Mouse (Mus musculus): ENCODE results near the gene Trpc3. TPM values are rescaled to one million over a fixed set of nuclear protein-coding genes. Genes with fewer than 3 reads are reported as not detected.
A peak's percentile ranks its signal among the peaks of the same experiment; 100 is the strongest.
"Not testable (repeated sequence)": the region's sequence is repeated elsewhere in the genome, so short reads cannot be mapped to it uniquely, and the experiment has no call there.

Gene Trpc3
- polyA plus RNA-seq, 1 experiment from 2014 or later, result 4.8 TPM

DNA sequence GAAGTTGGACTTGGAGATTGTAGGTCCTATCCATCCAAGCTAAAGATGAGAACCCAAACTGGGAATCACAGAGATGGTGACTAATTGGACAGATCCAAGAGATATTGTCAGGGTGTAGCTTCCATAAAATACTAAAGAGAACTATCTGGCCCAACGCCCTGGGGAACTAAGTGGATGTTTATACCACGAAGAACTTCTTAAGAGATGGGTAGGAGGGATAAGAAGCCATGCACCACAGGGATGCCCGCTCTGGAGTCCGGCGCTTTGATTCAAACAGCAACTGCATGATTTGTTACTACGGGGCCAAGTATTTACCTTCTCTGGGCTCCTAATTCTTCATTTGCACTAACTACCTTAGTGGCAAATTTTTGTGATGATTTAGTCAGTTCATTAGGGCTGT lies 77.3 kb downstream of the Trpc3 start:
- Histone ChIP-seq H3K9ac (replicated peaks; ENCODE audit: low read length) (peak overlapping the region; percentile 74), H3K4me2 (replicated peaks; ENCODE audit: low read depth, low read length) (peak overlapping the region; percentile 65), H3K27me3 (ENCODE audit: insufficient read depth, low read length) (no peaks in the 10 kb centered on the region), H3K36me3 (ENCODE audit: insufficient read depth, low read length) (no peaks in the 10 kb centered on the region), H3K9me3 (ENCODE audit: low read length) (no peaks in the 10 kb centered on the region), H3K4me3 (ENCODE audit: low read length) (peak overlapping the region; percentile 64), H3K27ac (ENCODE audit: low read length) (no peak overlapping the region), H3K4me1 (ENCODE audit: insufficient read depth, low read length) (peaks cover 10% of the 10 kb centered on the region; the same call in 1 of the 2 replicates)
- 6% methylated on average over 6 of the region's 6 CpGs for WGBS
- ATAC-seq (ENCODE audit: low FRiP score, low TSS enrichment), result peak; percentile 49

GRCm38 (mm10) chr3:36605894-36606783 lies 83.8 kb downstream of the Trpc3 start:
- no peak overlapping the region for H3K9ac ChIP-seq (replicated peaks; ENCODE audit: low read length)
- 83% methylated on average over 7 of the region's 7 CpGs for WGBS

GRCm38 (mm10) chr3:36599773-36600172 lies 90.2 kb downstream of the Trpc3 start:
- not testable (repeated sequence) for H3K9ac ChIP-seq (replicated peaks; ENCODE audit: low read length); H3K36me3 ChIP-seq (ENCODE audit: insufficient read depth, low read length); H3K27me3 ChIP-seq (ENCODE audit: insufficient read depth, low read length); H3K4me1 ChIP-seq (ENCODE audit: insufficient read depth, low read length); H3K9me3 ChIP-seq (ENCODE audit: low read length); H3K27ac ChIP-seq (ENCODE audit: low read length); ATAC-seq (ENCODE audit: low FRiP score, low TSS enrichment); H3K4me2 ChIP-seq (replicated peaks; ENCODE audit: low read depth, low read length); H3K4me3 ChIP-seq (ENCODE audit: low read length)
- 83% methylated on average over 9 of the region's 9 CpGs for WGBS

More at GRCm38 (mm10) chr3:36605894-36606783, 83.8 kb downstream of the Trpc3 start:
- Histone ChIP-seq H3K4me2 (replicated peaks; ENCODE audit: low read depth, low read length) (no peak overlapping the region), H3K27ac (ENCODE audit: low read length) (no peak overlapping the region), H3K4me1 (ENCODE audit: insufficient read depth, low read length) (no peaks in the 10 kb centered on the region), H3K36me3 (ENCODE audit: insufficient read depth, low read length) (no peaks in the 10 kb centered on the region), H3K4me3 (ENCODE audit: low read length) (no peak overlapping the region), H3K9me3 (ENCODE audit: low read length) (no peaks in the 10 kb centered on the region), H3K27me3 (ENCODE audit: insufficient read depth, low read length) (no peaks in the 10 kb centered on the region)
- no peak for ATAC-seq (ENCODE audit: low FRiP score, low TSS enrichment)

- WGBS, result 70% methylated on average over 3 of the region's 3 CpGs
- Histone ChIP-seq H3K4me3 (ENCODE audit: low read length) (no peak overlapping the region), H3K4me2 (replicated peaks; ENCODE audit: low read depth, low read length) (no peak overlapping the region), H3K36me3 (ENCODE audit: insufficient read depth, low read length) (no peaks in the 10 kb centered on the region), H3K27me3 (ENCODE audit: insufficient read depth, low read length) (no peaks in the 10 kb centered on the region), H3K4me1 (ENCODE audit: insufficient read depth, low read length) (no peaks in the 10 kb centered on the region), H3K27ac (ENCODE audit: low read length) (no peak overlapping the region), H3K9ac (replicated peaks; ENCODE audit: low read length) (no peak overlapping the region), H3K9me3 (ENCODE audit: low read length) (no peaks in the 10 kb centered on the region)
- ATAC-seq (ENCODE audit: low FRiP score, low TSS enrichment), result no peak
Measured at GRCm38 (mm10) chr3:36598811-36599210, 91.2 kb downstream of the Trpc3 start.

DNA sequence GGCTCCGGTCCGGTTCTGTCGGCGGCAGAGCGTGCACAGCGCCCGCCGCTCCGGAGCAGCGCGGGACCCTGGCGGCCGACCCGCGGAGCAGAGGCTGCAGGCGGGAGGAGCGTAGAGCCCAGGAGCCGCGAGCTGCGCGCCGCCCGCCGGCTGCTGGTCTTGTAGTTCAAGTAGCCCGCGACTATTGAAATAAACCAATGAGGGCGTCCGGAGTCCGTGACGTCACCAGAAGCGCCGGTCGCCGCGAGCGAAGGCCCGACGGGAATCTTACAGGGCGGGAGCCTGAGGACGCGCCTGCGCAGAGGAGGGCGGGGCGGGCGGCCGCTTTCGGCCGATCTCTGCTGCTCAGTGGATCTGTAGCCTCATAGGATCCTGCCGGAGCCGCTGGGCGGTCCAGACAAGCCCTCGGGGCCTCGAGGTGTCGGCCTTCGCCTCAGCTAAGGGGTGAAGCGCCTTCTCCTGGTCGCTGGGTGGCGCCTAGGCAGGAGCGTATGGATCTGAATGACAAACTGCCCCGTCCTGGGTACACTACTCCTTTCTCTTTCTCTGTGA lies 118.1 kb downstream of the Trpc3 start, which contains the start of gene Ccna2:
TSS of gene Ccna2 (minus strand) at position 324 of the 552 bp plus-strand sequence.
- no peaks in the 10 kb centered on the region for H3K27me3 ChIP-seq (ENCODE audit: insufficient read depth, low read length)
- peak within 1 kb of the TSS; percentile 76 for H3K4me2 ChIP-seq (replicated peaks; ENCODE audit: low read depth, low read length)
- peak within 1 kb of the TSS; percentile 70 for H3K27ac ChIP-seq (ENCODE audit: low read length)
- WGBS, result under 1% methylated on average over 60 of the region's 60 CpGs
- H3K4me3 ChIP-seq (ENCODE audit: low read length), result peak within 1 kb of the TSS; percentile 79
- peaks cover 24% of the 10 kb centered on the region for H3K36me3 ChIP-seq (ENCODE audit: insufficient read depth, low read length)
- peak within 1 kb of the TSS; percentile 83 for H3K9ac ChIP-seq (replicated peaks; ENCODE audit: low read length)
- peak; percentile 100 for ATAC-seq (ENCODE audit: low FRiP score, low TSS enrichment)
- no peaks in the 10 kb centered on the region for H3K9me3 ChIP-seq (ENCODE audit: low read length)
- H3K4me1 ChIP-seq (ENCODE audit: insufficient read depth, low read length), result peaks cover 19% of the 10 kb centered on the region

DNA sequence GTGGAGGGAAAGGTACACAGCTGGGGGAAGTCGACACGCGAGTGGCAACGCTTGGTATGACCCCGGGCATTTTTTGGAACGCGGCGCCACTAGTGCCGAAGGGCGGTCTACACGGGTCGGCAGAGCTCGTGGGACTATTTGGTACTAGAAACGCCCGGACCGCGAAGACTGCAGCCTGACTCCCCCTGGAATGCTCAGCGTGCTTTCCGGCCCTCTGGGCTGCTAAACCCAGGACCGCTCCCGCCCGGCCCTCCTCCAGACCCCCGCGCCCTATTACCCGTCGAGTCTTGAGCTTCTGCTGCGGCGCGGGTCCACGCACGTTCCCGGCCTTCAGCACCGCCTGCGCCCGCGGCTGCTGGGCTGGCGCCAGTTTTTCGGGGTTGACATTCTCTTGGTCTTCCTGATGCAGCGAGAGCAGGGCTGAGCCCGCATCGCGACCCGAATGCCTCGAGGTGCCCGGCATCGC lies 118.6 kb downstream of the Trpc3 start:
- Histone ChIP-seq H3K27ac (ENCODE audit: low read length) (peak overlapping the region; percentile 70), H3K4me3 (ENCODE audit: low read length) (peak overlapping the region; percentile 79), H3K27me3 (ENCODE audit: insufficient read depth, low read length) (no peaks in the 10 kb centered on the region), H3K4me2 (replicated peaks; ENCODE audit: low read depth, low read length) (peak overlapping the region; percentile 76), H3K36me3 (ENCODE audit: insufficient read depth, low read length) (peaks cover 29% of the 10 kb centered on the region), H3K4me1 (ENCODE audit: insufficient read depth, low read length) (peaks cover 19% of the 10 kb centered on the region), H3K9me3 (ENCODE audit: low read length) (no peaks in the 10 kb centered on the region), H3K9ac (replicated peaks; ENCODE audit: low read length) (peak overlapping the region; percentile 83)
- 0% methylated on average over 45 of the region's 46 CpGs for WGBS
- peak; percentile 46 for ATAC-seq (ENCODE audit: low FRiP score, low TSS enrichment)

Other genes starting within 250 kb of the Trpc3 start
- 368 and 434 TPM in 2 replicates for gene Anxa5, start 214.3 kb downstream of the Trpc3 start, polyA plus RNA-seq (2015; fragmentation: Nextera tagmentation; extraction: Ambion mirVana)
- 1.4 and 1.9 TPM in 2 replicates for gene 1810062G17Rik, start 214.2 kb downstream of the Trpc3 start, polyA plus RNA-seq (2015; fragmentation: Nextera tagmentation; extraction: Ambion mirVana)
- not detected in 2 replicates for gene Gm11549, start 168.4 kb downstream of the Trpc3 start, polyA plus RNA-seq (2015; fragmentation: Nextera tagmentation; extraction: Ambion mirVana)
- 67.8 and 71.7 TPM in 2 replicates for gene Exosc9, start 137.6 kb downstream of the Trpc3 start, polyA plus RNA-seq (2015; fragmentation: Nextera tagmentation; extraction: Ambion mirVana)
- gene Ccna2, start 118.0 kb downstream of the Trpc3 start, polyA plus RNA-seq (2015; fragmentation: Nextera tagmentation; extraction: Ambion mirVana), result 182 and 194 TPM in 2 replicates
- gene Bbs7, start 76.7 kb downstream of the Trpc3 start, polyA plus RNA-seq (2015; fragmentation: Nextera tagmentation; extraction: Ambion mirVana), result 16.2 and 19.3 TPM in 2 replicates
- 45.0 and 53.4 TPM in 2 replicates for gene 4932438A13Rik, start 172.9 kb upstream of the Trpc3 start, polyA plus RNA-seq (2015; fragmentation: Nextera tagmentation; extraction: Ambion mirVana)